Mouse (Mus musculus) regulatory T cell (primary cell): Measurements from ENCODE around the gene Eif2s3x.
"Not testable (repeated sequence)": the region's sequence is repeated elsewhere in the genome, so short reads cannot be mapped to it uniquely, and the experiment has no call there.

Source experiments
- in situ Hi-C: fragments of 300-600 bp; cut with MboI, MseI; formaldehyde crosslinking; loops from one replicate; pipeline ENCODE4 v1.15.1; 2025; ENCODE audit warnings: high pct_unique_total_duplicates

Eif2s3x gene

GRCm38 (mm10) chrX:94212597-94213321 is at the start of gene Eif2s3x:
Gene Eif2s3x, minus strand, starts transcription at chrX:94212862.
- in situ Hi-C loops: no loop called here

- in situ Hi-C loops: no loop called here
Measured at GRCm38 (mm10) chrX:94235601-94236000, 22.9 kb upstream of the Eif2s3x start.

DNA sequence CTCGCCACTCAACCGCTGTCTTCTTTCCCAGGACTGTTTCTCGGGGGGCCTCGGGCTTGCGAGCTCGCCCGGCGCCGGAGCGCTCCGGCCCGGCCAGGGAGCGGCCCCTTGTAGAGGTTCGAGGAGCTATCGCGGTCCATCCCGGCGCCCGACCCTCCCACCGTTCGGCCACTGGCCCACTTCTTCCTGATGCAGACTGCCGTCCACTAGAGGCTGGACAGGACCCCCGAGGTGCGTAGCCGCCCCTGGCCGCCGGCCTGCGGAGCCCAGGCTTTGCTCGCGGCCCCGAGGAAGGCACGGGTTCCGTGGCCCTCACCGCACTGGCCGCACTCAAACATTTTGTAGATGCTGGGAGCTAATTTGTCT is 22.5 kb upstream of the Eif2s3x start:
- in situ Hi-C loops: no loop called here

- in situ Hi-C loops: no loop called here
Measured at GRCm38 (mm10) chrX:94234532-94235189, 22.0 kb upstream of the Eif2s3x start, which contains the start of gene Klhl15. Gene Klhl15, plus strand, starts transcription at chrX:94234599.

DNA sequence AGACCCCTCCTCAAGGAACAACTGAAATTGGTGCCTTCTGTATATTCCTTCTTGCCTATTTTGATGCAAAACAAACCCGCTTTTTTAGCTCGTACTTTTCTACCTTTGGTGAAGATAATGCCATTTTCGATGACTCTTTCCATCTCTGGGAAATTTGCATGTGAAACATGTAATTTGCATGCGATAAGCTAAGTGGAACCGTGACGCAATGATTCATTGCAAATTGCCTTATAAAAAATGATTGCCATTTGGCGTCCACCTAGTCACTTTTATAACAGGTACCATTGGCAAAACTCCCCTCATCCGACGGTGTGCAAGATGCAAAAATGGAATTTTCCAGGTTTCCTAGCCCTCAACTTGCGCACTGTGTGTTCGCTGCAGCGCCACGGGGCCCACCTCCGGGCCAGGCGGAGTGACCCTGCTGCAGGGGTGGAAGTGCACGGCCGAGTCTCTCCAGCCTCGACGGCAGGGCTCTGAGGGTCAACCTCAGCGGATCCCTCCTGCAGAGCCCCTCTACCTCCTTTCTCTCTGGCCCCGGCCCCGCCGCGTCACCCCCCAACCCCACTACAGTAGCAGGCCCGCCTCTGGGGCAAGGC is 21.4 kb upstream of the Eif2s3x start:
- in situ Hi-C loops: no loop called here

GRCm38 (mm10) chrX:94233432-94233831 is 20.8 kb upstream of the Eif2s3x start:
- in situ Hi-C loops: no loop called here

DNA sequence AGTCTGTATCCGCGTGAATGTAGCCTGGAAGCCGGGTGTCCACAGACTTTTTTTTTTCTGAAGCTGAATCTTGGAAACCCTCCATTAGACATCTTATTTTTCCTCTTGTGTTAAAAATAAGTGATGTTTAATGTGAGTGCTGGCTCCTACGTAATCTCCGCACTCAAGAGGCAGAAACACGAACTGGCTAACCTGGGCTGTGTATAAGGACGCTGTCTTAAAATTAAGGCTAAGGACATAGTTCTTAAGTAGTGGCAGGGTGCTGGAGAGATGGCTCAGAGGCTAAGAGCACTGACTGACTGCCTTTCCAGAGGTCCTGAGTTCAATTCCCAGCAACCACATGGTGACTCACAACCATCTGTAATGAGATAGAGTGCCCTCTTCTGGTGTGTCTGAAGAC is 722 bp upstream of the Eif2s3x start:
- in situ Hi-C loops: no loop called here

GRCm38 (mm10) chrX:94212264-94212596 is 432 bp downstream of the Eif2s3x start:
- in situ Hi-C loops: no loop called here

DNA sequence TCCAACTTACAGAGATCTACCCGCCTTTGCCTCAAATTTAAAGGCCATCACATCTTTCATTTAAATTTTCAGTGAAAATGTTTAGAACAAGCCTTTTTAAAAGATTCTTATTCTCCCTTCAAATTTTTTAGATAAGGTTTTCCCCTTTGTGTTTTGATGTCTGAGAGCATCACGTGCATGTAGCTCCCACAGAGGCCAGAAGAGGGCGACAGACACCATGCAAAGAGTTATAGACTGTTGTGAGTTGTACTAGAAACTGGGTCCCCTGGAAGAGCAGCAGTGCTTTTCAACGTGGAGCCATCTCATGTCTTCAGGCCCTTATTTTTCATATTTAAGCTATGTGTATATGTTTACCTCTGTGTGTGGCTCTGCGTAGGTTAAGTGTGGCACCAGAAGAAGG is 14.9 kb downstream of the Eif2s3x start:
- in situ Hi-C loops: no loop called here

DNA sequence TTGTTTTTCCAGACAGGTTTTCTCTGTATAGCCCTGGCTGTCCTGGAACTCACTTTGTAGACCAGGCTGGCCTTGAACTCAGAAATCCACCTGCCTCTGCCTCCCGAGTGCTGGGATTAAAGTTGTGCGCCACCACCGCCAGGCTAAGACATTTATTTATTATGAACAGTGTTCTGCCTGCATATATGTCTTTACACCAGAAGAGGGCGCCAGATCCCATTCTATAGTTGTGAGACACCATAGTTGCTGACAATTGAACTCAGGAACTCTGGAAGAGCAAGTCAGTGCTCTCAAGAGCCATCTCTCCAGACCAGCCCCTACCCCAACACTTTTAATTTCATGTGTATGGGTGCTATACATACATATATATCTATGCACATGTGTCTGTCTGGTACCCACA is 18.8 kb downstream of the Eif2s3x start:
- in situ Hi-C loops: not testable (repeated sequence)

DNA sequence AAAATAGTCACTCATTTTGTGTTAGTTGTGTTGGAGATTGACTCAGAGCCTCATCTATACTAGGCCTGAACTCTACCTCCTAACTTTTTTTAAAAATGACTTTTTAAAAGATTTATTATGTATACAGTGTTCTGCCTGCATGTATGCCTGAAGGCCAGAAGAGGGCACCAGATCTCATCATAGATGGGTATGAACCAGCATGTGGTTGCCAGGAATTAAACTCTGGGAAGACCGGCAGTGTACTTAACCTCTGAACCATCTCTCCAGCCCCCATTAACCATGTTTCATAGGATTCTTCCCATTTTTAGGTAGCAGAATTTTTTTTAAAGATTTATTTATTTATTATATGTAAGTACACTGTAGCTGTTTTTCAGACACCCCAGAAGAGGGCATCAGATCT is 27.5 kb downstream of the Eif2s3x start:
- in situ Hi-C loops: no loop called here

GRCm38 (mm10) chrX:94183814-94184213 is 28.8 kb downstream of the Eif2s3x start:
- in situ Hi-C loops: no loop called here

DNA sequence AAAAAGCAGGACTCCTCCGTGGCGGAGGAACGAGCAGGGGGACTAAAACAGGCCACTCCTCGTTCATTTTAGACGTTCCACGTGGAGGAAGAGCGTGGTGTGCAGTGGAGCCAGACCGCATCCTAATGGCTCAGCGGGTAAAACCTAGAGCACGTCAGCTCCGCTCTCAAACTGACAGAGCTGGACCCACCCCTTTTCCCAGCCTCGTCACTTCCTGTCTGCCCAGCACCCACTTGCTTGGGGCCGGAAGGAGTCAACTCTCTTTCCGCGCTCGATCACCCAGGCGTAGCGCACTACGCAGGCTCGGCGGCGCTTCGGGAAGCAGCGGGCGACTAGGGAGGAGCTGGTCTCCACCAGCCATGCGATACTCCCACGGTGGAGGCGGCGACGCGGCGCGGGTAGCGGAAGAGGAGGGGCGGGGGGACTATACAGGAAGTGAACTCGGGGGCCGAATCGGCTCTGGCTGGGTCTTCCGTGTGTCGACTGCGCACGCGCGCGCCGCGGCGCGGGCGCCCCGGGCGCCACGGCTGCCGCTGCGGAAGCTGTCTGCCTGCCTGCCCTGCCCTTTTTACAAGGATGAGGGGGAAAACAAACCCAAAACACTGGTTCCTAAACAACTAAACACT is 34.8 kb downstream of the Eif2s3x start:
- in situ Hi-C loops: no loop called here

- in situ Hi-C loops: no loop called here
Measured at GRCm38 (mm10) chrX:94169348-94169747, 43.3 kb downstream of the Eif2s3x start.

DNA sequence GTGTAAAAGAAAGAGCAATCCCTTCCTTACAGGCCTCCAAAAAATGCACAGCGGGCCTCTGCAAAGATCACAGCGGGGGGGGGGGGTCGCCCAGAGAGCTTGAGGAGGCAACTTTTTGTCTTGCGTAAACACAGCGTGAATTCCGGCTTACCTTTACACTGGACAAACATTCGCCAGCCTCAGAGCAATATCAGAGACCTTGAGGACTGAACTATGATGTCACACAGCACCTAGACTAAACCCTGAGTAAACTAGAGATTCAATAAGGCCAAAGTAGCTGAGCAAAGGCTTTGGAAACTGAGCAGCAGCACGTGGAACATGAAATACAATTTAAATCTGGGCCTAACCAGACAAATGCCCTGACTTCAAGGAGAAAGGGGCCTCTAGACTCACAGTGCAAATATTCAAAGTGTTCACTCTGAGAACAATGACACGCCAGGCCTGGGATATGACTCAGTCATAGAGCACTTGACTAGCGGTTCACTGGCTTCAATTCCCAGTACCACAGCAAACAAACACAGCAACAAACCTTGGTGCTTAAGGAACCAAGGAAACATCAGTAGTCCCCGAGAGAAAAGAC is 60.3 kb downstream of the Eif2s3x start:
- in situ Hi-C loops: no loop called here

GRCm38 (mm10) chrX:94150471-94150870 is 62.2 kb downstream of the Eif2s3x start:
- in situ Hi-C loops: no loop called here

DNA sequence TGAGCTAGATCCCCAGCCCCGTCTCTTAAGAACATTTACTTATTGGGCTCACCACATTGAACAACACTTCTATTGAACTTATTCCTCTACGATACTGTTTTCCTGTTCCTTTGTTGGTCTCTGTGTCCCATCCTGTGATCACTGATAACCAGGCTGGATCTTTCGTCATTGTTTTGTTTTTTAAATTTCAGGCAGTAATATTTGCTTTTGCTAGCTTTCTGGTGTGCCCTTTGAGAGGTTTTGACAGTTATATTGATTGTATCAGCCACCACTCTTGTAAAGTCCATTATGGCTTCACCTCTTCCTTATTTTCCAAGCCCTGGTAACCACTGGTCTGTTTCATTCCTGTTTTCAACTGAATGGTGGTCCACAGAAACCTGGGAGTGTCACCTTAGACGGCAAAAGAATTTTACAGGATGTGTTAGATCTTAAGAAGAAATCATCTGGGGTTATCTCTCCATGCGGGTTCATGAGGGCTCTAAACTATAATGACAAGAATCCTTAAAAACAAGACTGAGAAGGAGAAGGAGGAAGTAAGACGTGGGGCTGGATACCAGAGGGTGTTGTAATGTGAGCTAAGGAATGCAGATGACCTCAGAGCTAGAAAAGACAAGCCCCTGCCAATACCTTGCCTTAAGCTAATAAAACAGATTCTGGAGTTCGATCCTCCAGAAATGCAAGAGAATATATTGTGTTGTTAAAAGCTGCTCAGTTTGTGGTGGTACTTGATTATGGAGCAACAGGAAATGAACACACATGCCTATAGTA is 70.5 kb downstream of the Eif2s3x start:
- in situ Hi-C loops: no loop called here

- in situ Hi-C loops: no loop called here
Measured at GRCm38 (mm10) chrX:94140080-94140479, 72.6 kb downstream of the Eif2s3x start.
